Comparison of ENCODE assay signal across 12 mouse cellular contexts in the genomic region with DNA sequence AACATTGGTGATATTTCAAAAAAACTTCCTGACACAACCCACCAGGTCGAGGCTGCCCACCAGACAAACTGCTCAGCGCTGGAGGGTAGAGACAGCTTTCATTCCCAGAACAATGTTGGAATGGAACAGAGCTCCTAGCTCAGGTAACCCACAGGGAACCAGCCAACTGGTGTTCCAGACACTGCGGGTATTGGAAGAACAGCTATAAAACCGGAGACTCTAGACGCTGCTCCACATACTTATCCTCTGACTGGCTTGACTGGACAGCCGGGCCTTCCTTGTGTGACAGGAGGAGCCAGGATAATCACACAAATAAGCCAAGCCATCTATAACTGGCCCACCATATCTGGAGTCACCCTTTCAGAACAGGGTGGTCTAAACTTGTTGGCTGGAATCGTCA.
DNase-seq lines count a peak whose midpoint lies in the region; ATAC-seq and TF ChIP-seq lines count a peak whose summit lies in the region.
"Had no signal": no experiment of that assay in that cellular context is flagged by ENCODE, and none has a peak within 500 bp of the region (broad histone marks: within the 10 kb centered on the region; RNA-seq: fewer than 3 reads in every experiment).

No protein-coding gene starts in this region.

- no peak overlapping the region for H3K4me3 ChIP-seq in heart, embryonic 13.5 days
- no peak overlapping the region for H3K4me3 ChIP-seq in midbrain, embryonic 11.5 days (ENCODE audit: low read depth, low read length)
- H3K4me3 ChIP-seq in midbrain, postnatal 0 days (ENCODE audit: low read depth, low read length), result no peak overlapping the region
- H3K4me3 ChIP-seq in hindbrain, embryonic 12.5 days, result no peak overlapping the region
- H3K4me3 ChIP-seq in midbrain, embryonic 15.5 days, result no peak overlapping the region
- H3K4me3 ChIP-seq: heart, embryonic 15.5 days had no signal

- no peak for ATAC-seq in heart, embryonic 13.5 days (ENCODE audit: extremely low read depth, insufficient number of reproducible peaks, low FRiP score, low TSS enrichment)
- no peak for ATAC-seq in midbrain, embryonic 11.5 days (ENCODE audit: low FRiP score)
- ATAC-seq in midbrain, postnatal 0 days (ENCODE audit: low FRiP score), result no peak
- no peak for ATAC-seq in hindbrain, embryonic 12.5 days (ENCODE audit: low FRiP score)
- no peak for ATAC-seq in midbrain, embryonic 15.5 days (replicated peaks)
- ATAC-seq: intestine, postnatal 0 days had no signal

- no peaks in the 10 kb centered on the region for H3K27me3 ChIP-seq in heart, embryonic 13.5 days (replicated peaks)
- no peaks in the 10 kb centered on the region for H3K27me3 ChIP-seq in midbrain, embryonic 11.5 days (ENCODE audit: control insufficient read depth, insufficient read depth, low read length)
- no peaks in the 10 kb centered on the region for H3K27me3 ChIP-seq in midbrain, postnatal 0 days (ENCODE audit: insufficient read depth, low read length)
- no peaks in the 10 kb centered on the region for H3K27me3 ChIP-seq in hindbrain, embryonic 12.5 days
- no peaks in the 10 kb centered on the region for H3K27me3 ChIP-seq in midbrain, embryonic 15.5 days (replicated peaks)
- H3K27me3 ChIP-seq: heart, embryonic 15.5 days had no signal

- H3K4me1 ChIP-seq in heart, embryonic 13.5 days, result peaks cover 85% of the 10 kb centered on the region
- peaks cover 60% of the 10 kb centered on the region for H3K4me1 ChIP-seq in midbrain, embryonic 11.5 days (ENCODE audit: control insufficient read depth, insufficient read depth, low read length)
- H3K4me1 ChIP-seq in midbrain, postnatal 0 days (ENCODE audit: insufficient read depth, low read length), result peaks cover 14% of the 10 kb centered on the region
- peaks cover 80% of the 10 kb centered on the region for H3K4me1 ChIP-seq in hindbrain, embryonic 12.5 days
- H3K4me1 ChIP-seq in midbrain, embryonic 15.5 days, result peaks cover 69% of the 10 kb centered on the region

- no peak for TF ChIP-seq CTCF in midbrain, postnatal 0 days (IDR thresholded peaks at IDR 0.05)

- WGBS in heart, embryonic 13.5 days, result 59% methylated on average over 7 of the region's 7 CpGs
- WGBS in midbrain, embryonic 11.5 days, result 81% methylated on average over 7 of the region's 7 CpGs
- 69% methylated on average over 7 of the region's 7 CpGs for WGBS in midbrain, postnatal 0 days
- WGBS in hindbrain, embryonic 12.5 days, result 78% methylated on average over 7 of the region's 7 CpGs
- 75% methylated on average over 7 of the region's 7 CpGs for WGBS in midbrain, embryonic 15.5 days

- no peak overlapping the region for H3K4me2 ChIP-seq in heart, embryonic 13.5 days
- H3K4me2 ChIP-seq in midbrain, embryonic 11.5 days, result no peak overlapping the region
- no peak overlapping the region for H3K4me2 ChIP-seq in midbrain, postnatal 0 days (ENCODE audit: low read depth, low read length, poor library complexity, severe bottlenecking)
- H3K4me2 ChIP-seq in hindbrain, embryonic 12.5 days (replicated peaks), result no peak overlapping the region
- no peak overlapping the region for H3K4me2 ChIP-seq in midbrain, embryonic 15.5 days
- H3K4me2 ChIP-seq: heart, embryonic 15.5 days had no signal

- no peak for DNase-seq in heart, postnatal 14 days
- no peak for DNase-seq in midbrain, embryonic 11.5 days (ENCODE audit: low spot score, missing footprints)
- DNase-seq in midbrain, postnatal 0 days (ENCODE audit: low spot score), result no peak
- no peak for DNase-seq in c-Kit-positive CD71-positive TER-119-positive erythroid progenitor cells, embryonic 14.5 days (ENCODE audit: low spot score)
- DNase-seq: cerebellum, adult 2 months had no signal

- no peak overlapping the region for H3K9ac ChIP-seq in heart, embryonic 13.5 days
- H3K9ac ChIP-seq in midbrain, embryonic 11.5 days (ENCODE audit: low read length), result no peak overlapping the region; the same call in 1 of the 2 replicates
- H3K9ac ChIP-seq in midbrain, postnatal 0 days (replicated peaks; ENCODE audit: low read length, poor library complexity, severe bottlenecking), result no peak overlapping the region
- H3K9ac ChIP-seq in hindbrain, embryonic 12.5 days, result no peak overlapping the region
- H3K9ac ChIP-seq in midbrain, embryonic 15.5 days, result no peak overlapping the region
- H3K9ac ChIP-seq: heart, embryonic 15.5 days; liver, embryonic 14.5 days had no signal

- H3K27ac ChIP-seq in heart, embryonic 13.5 days (replicated peaks), result peak overlapping the region; percentile 13; the same call in 1 of the 2 replicates
- peak overlapping the region; percentile 37; the same call in 1 of the 2 replicates for H3K27ac ChIP-seq in midbrain, embryonic 11.5 days (ENCODE audit: low read depth, low read length)
- no peak overlapping the region for H3K27ac ChIP-seq in midbrain, postnatal 0 days (ENCODE audit: low read depth, low read length)
- H3K27ac ChIP-seq in hindbrain, embryonic 12.5 days, result peak overlapping the region; percentile 57; the same call in 1 of the 2 replicates
- H3K27ac ChIP-seq in midbrain, embryonic 15.5 days, result peak overlapping the region; percentile 1; the same call in 1 of the 2 replicates
- H3K27ac ChIP-seq: liver, embryonic 14.5 days; macrophage had no signal

- no peaks in the 10 kb centered on the region for H3K9me3 ChIP-seq in heart, embryonic 13.5 days
- no peaks in the 10 kb centered on the region for H3K9me3 ChIP-seq in midbrain, embryonic 11.5 days (ENCODE audit: control insufficient read depth, low read length)
- no peaks in the 10 kb centered on the region for H3K9me3 ChIP-seq in midbrain, postnatal 0 days (ENCODE audit: low read length)
- H3K9me3 ChIP-seq in hindbrain, embryonic 12.5 days (replicated peaks), result no peaks in the 10 kb centered on the region
- H3K9me3 ChIP-seq in midbrain, embryonic 15.5 days, result no peaks in the 10 kb centered on the region
- H3K9me3 ChIP-seq: heart, embryonic 15.5 days had no signal

- intact Hi-C loops in heart, postnatal 14 days (cut with DNase I), result no loop called here

- H3K36me3 ChIP-seq in heart, embryonic 13.5 days, result no peaks in the 10 kb centered on the region
- H3K36me3 ChIP-seq in midbrain, embryonic 11.5 days (ENCODE audit: control insufficient read depth, insufficient read depth, low read length), result no peaks in the 10 kb centered on the region
- H3K36me3 ChIP-seq in midbrain, postnatal 0 days (ENCODE audit: insufficient read depth, low read length), result no peaks in the 10 kb centered on the region
- no peaks in the 10 kb centered on the region for H3K36me3 ChIP-seq in hindbrain, embryonic 12.5 days
- H3K36me3 ChIP-seq in midbrain, embryonic 15.5 days (replicated peaks), result no peaks in the 10 kb centered on the region
- H3K36me3 ChIP-seq: heart, embryonic 15.5 days had no signal
